Mouse (Mus musculus): ENCODE data around the gene Ank2. TPM values are rescaled to one million over a fixed set of nuclear protein-coding genes. Genes with fewer than 3 reads are reported as not detected.

The Ank2 gene
- polyA plus RNA-seq, 1 experiment from 2014 or later: 78.8 TPM

DNA sequence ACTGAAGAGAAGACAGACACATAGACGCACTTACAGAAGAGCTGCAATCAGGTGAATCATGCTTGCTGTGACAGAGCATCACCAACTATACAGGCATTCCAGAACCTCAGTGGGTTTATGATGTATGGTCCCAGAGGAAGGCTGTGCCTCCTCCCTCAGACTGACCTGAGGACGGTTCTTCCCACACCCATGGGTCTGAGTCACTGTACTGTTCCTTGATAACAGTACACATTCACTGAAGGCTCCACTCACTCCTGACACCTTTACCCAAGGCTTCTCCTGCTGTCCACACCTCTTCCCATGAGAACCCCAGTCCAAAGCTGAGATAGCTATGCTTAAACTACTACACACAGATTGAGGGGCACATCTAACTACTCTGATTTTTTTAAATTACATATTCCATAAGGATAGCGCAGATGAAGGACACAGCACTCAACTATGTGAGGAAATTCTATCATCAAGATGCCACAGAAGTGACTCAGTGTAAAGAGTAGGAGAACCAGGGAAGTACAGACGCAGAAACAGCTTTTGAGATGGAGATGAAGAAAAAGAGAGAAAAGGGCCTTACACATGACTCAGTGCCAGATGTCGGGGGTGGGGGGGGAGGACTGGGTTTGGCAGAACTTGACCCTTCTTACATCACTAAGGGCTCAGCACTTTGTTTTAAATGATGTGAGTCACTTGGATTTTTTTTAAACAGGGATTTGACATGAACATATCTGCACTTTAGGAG is 435.3 kb downstream of the Ank2 start:
- Histone ChIP-seq H3K9ac (ENCODE audit: low read length) (no peak overlapping the region), H3K4me3 (ENCODE audit: low read depth, low read length) (no peak overlapping the region), H3K4me2 (ENCODE audit: low read depth, low read length, severe bottlenecking) (no peak overlapping the region), H3K27me3 (ENCODE audit: control insufficient read depth, insufficient read depth, low read length) (no peaks in the 10 kb centered on the region), H3K9me3 (ENCODE audit: control insufficient read depth, low read length) (no peaks in the 10 kb centered on the region), H3K36me3 (ENCODE audit: control insufficient read depth, insufficient read depth, low read length) (no peaks in the 10 kb centered on the region), H3K27ac (ENCODE audit: low read depth, low read length) (no peak overlapping the region), H3K4me1 (replicated peaks; ENCODE audit: control insufficient read depth, insufficient read depth, low read length) (no peaks in the 10 kb centered on the region)
- ATAC-seq (replicated peaks; ENCODE audit: low FRiP score): no peak
- 90% methylated on average over 5 of the region's 5 CpGs for WGBS
- DNase-seq (ENCODE audit: low spot score): no peak

GRCm38 (mm10) chr3:127059671-127060070 is 439.5 kb downstream of the Ank2 start:
- 88% methylated on average over 4 of the region's 4 CpGs for WGBS
- ATAC-seq (replicated peaks; ENCODE audit: low FRiP score) (no peak), DNase-seq (ENCODE audit: low spot score) (no peak)
- H3K4me1 ChIP-seq (replicated peaks; ENCODE audit: control insufficient read depth, insufficient read depth, low read length): no peaks in the 10 kb centered on the region
- no peak overlapping the region for H3K4me3 ChIP-seq (ENCODE audit: low read depth, low read length)
- H3K9me3 ChIP-seq (ENCODE audit: control insufficient read depth, low read length): no peaks in the 10 kb centered on the region
- H3K27me3 ChIP-seq (ENCODE audit: control insufficient read depth, insufficient read depth, low read length): no peaks in the 10 kb centered on the region
- H3K36me3 ChIP-seq (ENCODE audit: control insufficient read depth, insufficient read depth, low read length): no peaks in the 10 kb centered on the region
- H3K9ac ChIP-seq (ENCODE audit: low read length): no peak overlapping the region
- H3K4me2 ChIP-seq (ENCODE audit: low read depth, low read length, severe bottlenecking): no peak overlapping the region
- H3K27ac ChIP-seq (ENCODE audit: low read depth, low read length): no peak overlapping the region

DNA sequence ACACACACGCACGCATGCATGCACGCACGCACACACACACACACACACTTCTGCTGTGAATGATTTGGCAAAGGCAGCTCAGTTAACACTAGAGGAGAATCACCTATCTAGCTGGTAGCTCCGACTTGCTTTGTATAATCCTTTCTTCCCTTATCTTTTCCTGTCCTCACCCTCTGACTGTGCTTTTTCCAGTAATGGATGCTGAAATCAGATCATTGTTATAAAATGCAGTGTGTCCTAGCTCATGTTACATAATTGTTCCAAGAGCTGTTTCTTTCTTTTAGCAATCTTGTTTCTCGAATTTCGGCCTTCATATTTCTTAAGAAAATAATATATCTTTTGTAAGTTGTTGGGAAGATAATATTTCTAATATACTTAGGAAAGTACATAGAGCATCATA is 457.9 kb downstream of the Ank2 start:
- DNase-seq (ENCODE audit: low spot score) (no peak), ATAC-seq (replicated peaks; ENCODE audit: low FRiP score) (no peak)
- no peaks in the 10 kb centered on the region for H3K36me3 ChIP-seq (ENCODE audit: control insufficient read depth, insufficient read depth, low read length)
- no peak overlapping the region for H3K4me2 ChIP-seq (ENCODE audit: low read depth, low read length, severe bottlenecking)
- H3K4me3 ChIP-seq (ENCODE audit: low read depth, low read length): no peak overlapping the region
- WGBS: 95% methylated on average over 7 of the region's 7 CpGs
- H3K27ac ChIP-seq (ENCODE audit: low read depth, low read length): no peak overlapping the region
- no peaks in the 10 kb centered on the region for H3K9me3 ChIP-seq (ENCODE audit: control insufficient read depth, low read length)
- no peaks in the 10 kb centered on the region for H3K27me3 ChIP-seq (ENCODE audit: control insufficient read depth, insufficient read depth, low read length)
- H3K4me1 ChIP-seq (replicated peaks; ENCODE audit: control insufficient read depth, insufficient read depth, low read length): no peaks in the 10 kb centered on the region
- H3K9ac ChIP-seq (ENCODE audit: low read length): no peak overlapping the region

GRCm38 (mm10) chr3:127038570-127038969 is 460.6 kb downstream of the Ank2 start:
- Histone ChIP-seq H3K36me3 (ENCODE audit: control insufficient read depth, insufficient read depth, low read length) (no peaks in the 10 kb centered on the region), H3K27ac (ENCODE audit: low read depth, low read length) (no peak overlapping the region), H3K27me3 (ENCODE audit: control insufficient read depth, insufficient read depth, low read length) (no peaks in the 10 kb centered on the region), H3K9ac (ENCODE audit: low read length) (no peak overlapping the region), H3K4me2 (ENCODE audit: low read depth, low read length, severe bottlenecking) (no peak overlapping the region), H3K4me3 (ENCODE audit: low read depth, low read length) (no peak overlapping the region), H3K4me1 (replicated peaks; ENCODE audit: control insufficient read depth, insufficient read depth, low read length) (no peaks in the 10 kb centered on the region), H3K9me3 (ENCODE audit: control insufficient read depth, low read length) (no peaks in the 10 kb centered on the region)
- 86% methylated on average over 7 of the region's 7 CpGs for WGBS
- DNase-seq (ENCODE audit: low spot score): no peak
- no peak for ATAC-seq (replicated peaks; ENCODE audit: low FRiP score)

DNA sequence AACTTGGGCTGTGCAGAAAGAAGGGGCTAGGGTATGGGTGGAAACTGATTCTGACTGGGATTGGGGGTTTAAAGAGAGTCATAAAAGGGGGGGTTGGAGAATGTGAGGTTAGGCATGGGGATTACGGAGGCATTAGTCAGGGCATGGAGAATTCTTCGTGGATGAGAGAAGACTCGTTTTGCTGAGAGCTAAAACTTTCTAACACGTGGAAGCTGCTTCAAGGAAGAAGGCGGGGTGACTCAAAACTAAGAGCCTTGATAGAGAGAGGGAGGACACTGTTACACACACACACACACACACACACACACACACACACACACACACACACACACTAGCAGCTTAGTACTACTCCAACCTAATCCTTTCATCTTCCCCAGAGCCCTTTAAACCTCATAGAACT is 463.0 kb downstream of the Ank2 start:
- ATAC-seq (replicated peaks; ENCODE audit: low FRiP score) (no peak), DNase-seq (ENCODE audit: low spot score) (no peak)
- H3K4me3 ChIP-seq (ENCODE audit: low read depth, low read length): no peak overlapping the region
- no peak overlapping the region for H3K27ac ChIP-seq (ENCODE audit: low read depth, low read length)
- no peaks in the 10 kb centered on the region; the same call in 1 of the 2 replicates for H3K36me3 ChIP-seq (ENCODE audit: control insufficient read depth, insufficient read depth, low read length)
- H3K4me2 ChIP-seq (ENCODE audit: low read depth, low read length, severe bottlenecking): no peak overlapping the region
- H3K4me1 ChIP-seq (replicated peaks; ENCODE audit: control insufficient read depth, insufficient read depth, low read length): no peaks in the 10 kb centered on the region
- H3K9me3 ChIP-seq (ENCODE audit: control insufficient read depth, low read length): no peaks in the 10 kb centered on the region
- no peak overlapping the region for H3K9ac ChIP-seq (ENCODE audit: low read length)
- 80% methylated on average over 5 of the region's 5 CpGs for WGBS
- H3K27me3 ChIP-seq (ENCODE audit: control insufficient read depth, insufficient read depth, low read length): no peaks in the 10 kb centered on the region

DNA sequence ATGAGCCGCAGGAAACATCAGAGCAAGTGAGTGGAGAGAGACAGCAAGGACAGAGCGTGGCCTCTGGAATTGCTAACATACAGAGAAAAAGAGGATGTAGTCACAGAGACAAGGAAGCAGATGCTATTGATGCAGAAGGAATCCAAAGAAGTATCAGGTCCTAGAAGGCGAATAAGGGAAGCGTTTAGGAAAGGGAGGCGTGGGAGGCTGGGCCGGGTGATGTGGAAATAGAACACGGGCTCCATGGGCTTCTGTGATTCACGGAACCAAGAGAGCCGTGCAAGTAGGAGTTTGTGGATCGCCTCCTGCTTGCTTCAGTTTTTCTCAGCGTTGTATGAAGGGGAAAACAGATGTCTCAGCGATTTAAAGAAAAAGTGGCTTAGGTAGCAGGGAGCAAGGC is 463.6 kb downstream of the Ank2 start:
- ATAC-seq (replicated peaks; ENCODE audit: low FRiP score) (no peak), DNase-seq (ENCODE audit: low spot score) (no peak)
- H3K4me2 ChIP-seq (ENCODE audit: low read depth, low read length, severe bottlenecking): no peak overlapping the region
- no peaks in the 10 kb centered on the region for H3K4me1 ChIP-seq (replicated peaks; ENCODE audit: control insufficient read depth, insufficient read depth, low read length)
- no peaks in the 10 kb centered on the region for H3K9me3 ChIP-seq (ENCODE audit: control insufficient read depth, low read length)
- H3K27ac ChIP-seq (ENCODE audit: low read depth, low read length): no peak overlapping the region
- whole genome bisulfite sequencing: 92% methylated on average over 12 of the region's 12 CpGs
- no peak overlapping the region for H3K9ac ChIP-seq (ENCODE audit: low read length)
- no peaks in the 10 kb centered on the region; the same call in 1 of the 2 replicates for H3K36me3 ChIP-seq (ENCODE audit: control insufficient read depth, insufficient read depth, low read length)
- no peak overlapping the region for H3K4me3 ChIP-seq (ENCODE audit: low read depth, low read length)
- H3K27me3 ChIP-seq (ENCODE audit: control insufficient read depth, insufficient read depth, low read length): no peaks in the 10 kb centered on the region

GRCm38 (mm10) chr3:127034983-127035382 is 464.2 kb downstream of the Ank2 start:
- Histone ChIP-seq H3K27me3 (ENCODE audit: control insufficient read depth, insufficient read depth, low read length) (no peaks in the 10 kb centered on the region), H3K9me3 (ENCODE audit: control insufficient read depth, low read length) (no peaks in the 10 kb centered on the region), H3K9ac (ENCODE audit: low read length) (no peak overlapping the region), H3K27ac (ENCODE audit: low read depth, low read length) (no peak overlapping the region), H3K4me1 (replicated peaks; ENCODE audit: control insufficient read depth, insufficient read depth, low read length) (no peaks in the 10 kb centered on the region), H3K36me3 (ENCODE audit: control insufficient read depth, insufficient read depth, low read length) (no peaks in the 10 kb centered on the region; the same call in 1 of the 2 replicates), H3K4me2 (ENCODE audit: low read depth, low read length, severe bottlenecking) (no peak overlapping the region), H3K4me3 (ENCODE audit: low read depth, low read length) (no peak overlapping the region)
- DNase-seq (ENCODE audit: low spot score) (no peak), ATAC-seq (replicated peaks; ENCODE audit: low FRiP score) (no peak)
- WGBS: 86% methylated on average over 3 of the region's 3 CpGs

GRCm38 (mm10) chr3:127023992-127024391 is 475.2 kb downstream of the Ank2 start:
- Histone ChIP-seq H3K4me1 (replicated peaks; ENCODE audit: control insufficient read depth, insufficient read depth, low read length) (no peaks in the 10 kb centered on the region), H3K4me3 (ENCODE audit: low read depth, low read length) (no peak overlapping the region), H3K27ac (ENCODE audit: low read depth, low read length) (no peak overlapping the region), H3K9me3 (ENCODE audit: control insufficient read depth, low read length) (no peaks in the 10 kb centered on the region), H3K4me2 (ENCODE audit: low read depth, low read length, severe bottlenecking) (no peak overlapping the region), H3K36me3 (ENCODE audit: control insufficient read depth, insufficient read depth, low read length) (no peaks in the 10 kb centered on the region), H3K27me3 (ENCODE audit: control insufficient read depth, insufficient read depth, low read length) (no peaks in the 10 kb centered on the region), H3K9ac (ENCODE audit: low read length) (no peak overlapping the region)
- DNase-seq (ENCODE audit: low spot score) (no peak), ATAC-seq (replicated peaks; ENCODE audit: low FRiP score) (no peak)
- WGBS: 90% methylated on average over 4 of the region's 4 CpGs

GRCm38 (mm10) chr3:127020167-127020566 is 479.0 kb downstream of the Ank2 start:
- H3K36me3 ChIP-seq (ENCODE audit: control insufficient read depth, insufficient read depth, low read length): no peaks in the 10 kb centered on the region
- no peak overlapping the region for H3K27ac ChIP-seq (ENCODE audit: low read depth, low read length)
- no peak overlapping the region for H3K4me2 ChIP-seq (ENCODE audit: low read depth, low read length, severe bottlenecking)
- no peak overlapping the region for H3K4me3 ChIP-seq (ENCODE audit: low read depth, low read length)
- no peak for ATAC-seq (replicated peaks; ENCODE audit: low FRiP score)
- WGBS: 83% methylated on average over 1 of the region's 1 CpGs
- H3K4me1 ChIP-seq (replicated peaks; ENCODE audit: control insufficient read depth, insufficient read depth, low read length): no peaks in the 10 kb centered on the region
- H3K9ac ChIP-seq (ENCODE audit: low read length): no peak overlapping the region
- DNase-seq (ENCODE audit: low spot score): no peak
- H3K9me3 ChIP-seq (ENCODE audit: control insufficient read depth, low read length): no peaks in the 10 kb centered on the region
- H3K27me3 ChIP-seq (ENCODE audit: control insufficient read depth, insufficient read depth, low read length): no peaks in the 10 kb centered on the region
